Mouse (Mus musculus) MEL (cell line): Measurements from ENCODE around the gene Mrtfa. TPM values are rescaled to one million over a fixed set of nuclear protein-coding genes. Genes with fewer than 3 reads are reported as not detected.
"Not testable (repeated sequence)": the region's sequence is repeated elsewhere in the genome, so short reads cannot be mapped to it uniquely, and the experiment has no call there.

Source experiments
- DNase-seq: peaks from one replicate; pipeline ENCODE4 v3.0.0; 2011; ENCODE audit warnings: low read depth, low spot score
- H3K27ac ChIP-seq: 2 replicates; pipeline ENCODE4 v1.5.1; 2012; ENCODE audit warnings: low read depth, mild to moderate bottlenecking, control low read depth, low read length, moderate library complexity; ENCODE audit not compliant: control insufficient read depth
- H3K27me3 ChIP-seq, 2 experiments: fragments of 150-350 bp in 1 of 2; sonication (generic) in 1 of 2; 2 replicates each; pipeline ENCODE4 v1.6.1; 2012; ENCODE audit warnings: low read length in 2 of 2, mild to moderate bottlenecking in 2 of 2, improper control_type of control experiment in 1 of 2, moderate library complexity in 1 of 2; ENCODE audit not compliant: insufficient read depth in 2 of 2, control insufficient read depth in 1 of 2
- H3K36me3 ChIP-seq, 2 experiments: 2 replicates each; pipeline ENCODE4 v1.6.1; 2012 to 2014; ENCODE audit warnings: low read length in 2 of 2, improper control_type of control experiment in 1 of 2, inconsistent platforms in 1 of 2, mild to moderate bottlenecking in 1 of 2; ENCODE audit not compliant: insufficient read depth in 2 of 2, control insufficient read depth in 1 of 2
- H3K4me1 ChIP-seq, 2 experiments: fragments of 150-350 bp in 1 of 2; sonication (generic) in 1 of 2; 2 replicates each; pipeline ENCODE4 v1.6.1; 2012; ENCODE audit warnings: low read length in 2 of 2, improper control_type of control experiment in 1 of 2, mild to moderate bottlenecking in 1 of 2; ENCODE audit not compliant: insufficient read depth in 2 of 2, control insufficient read depth in 1 of 2
- H3K4me3 ChIP-seq, 2 experiments: fragments of 150-350 bp in 1 of 2; sonication (generic) in 1 of 2; 2 replicates each; pipeline ENCODE4 v1.5.1; 2012; ENCODE audit warnings: low read depth in 2 of 2, low read length in 2 of 2, mild to moderate bottlenecking in 2 of 2, moderate library complexity in 2 of 2, control low read depth in 1 of 2, improper control_type of control experiment in 1 of 2; ENCODE audit not compliant: control insufficient read depth in 1 of 2, insufficient read depth in 1 of 2
- H3K79me2 ChIP-seq: 2 replicates; pipeline ENCODE4 v1.6.1; 2012; ENCODE audit warnings: mild to moderate bottlenecking, low read length, moderate library complexity; ENCODE audit not compliant: control insufficient read depth, poor library complexity, insufficient read depth
- H3K9ac ChIP-seq: 2 replicates; pipeline ENCODE4 v1.6.1; 2012; ENCODE audit warnings: low read depth, mild to moderate bottlenecking, control low read depth, low read length, moderate library complexity; ENCODE audit not compliant: control insufficient read depth, poor library complexity, severe bottlenecking
- H3K9me3 ChIP-seq: fragments of 150-350 bp; sonication (generic); replicated peaks from 2 replicates; pipeline ENCODE4 v1.6.1; 2012; ENCODE audit warnings: mild to moderate bottlenecking, low read length, improper control_type of control experiment, moderate library complexity; ENCODE audit not compliant: insufficient read depth
- ETS1 ChIP-seq: IDR thresholded peaks from 2 replicates; pipeline ENCODE4 v1.6.1; 2012; ENCODE audit warnings: low read depth, mild to moderate bottlenecking, inconsistent platforms, low read length, improper control_type of control experiment, moderate library complexity
- GATA1 ChIP-seq: IDR thresholded peaks from 2 replicates; pipeline ENCODE4 v1.6.1; 2011; ENCODE audit warnings: low read depth, low read length, improper control_type of control experiment
- MAFK ChIP-seq: IDR thresholded peaks from 2 replicates; pipeline ENCODE4 v1.6.1; 2011; ENCODE audit warnings: low read depth, mild to moderate bottlenecking, low read length, improper control_type of control experiment, borderline replicate concordance
- MAX ChIP-seq: IDR thresholded peaks from 2 replicates; pipeline ENCODE4 v1.6.1; 2011; ENCODE audit warnings: low read length, improper control_type of control experiment
- MAZ ChIP-seq: IDR thresholded peaks from 2 replicates; pipeline ENCODE4 v1.6.1; 2012; ENCODE audit warnings: low read depth, mild to moderate bottlenecking, inconsistent platforms, low read length, improper control_type of control experiment
- MEF2A ChIP-seq: IDR thresholded peaks from 2 replicates; pipeline ENCODE4 v1.6.1; 2014; ENCODE audit warnings: low read depth, mild to moderate bottlenecking, inconsistent platforms, low read length, improper control_type of control experiment; ENCODE audit not compliant: poor library complexity, insufficient replicate concordance, severe bottlenecking; ENCODE audit errors: extremely low read depth
- MXI1 ChIP-seq: IDR thresholded peaks from 2 replicates; pipeline ENCODE4 v1.6.1; 2011; ENCODE audit warnings: mild to moderate bottlenecking, low read depth, low read length, improper control_type of control experiment
- MYC ChIP-seq: IDR thresholded peaks from 2 replicates; pipeline ENCODE4 v1.6.1; 2011; ENCODE audit warnings: low read depth, mild to moderate bottlenecking, low read length, improper control_type of control experiment, moderate library complexity
- NELFE ChIP-seq: IDR thresholded peaks from 2 replicates; pipeline ENCODE4 v1.6.1; 2011; ENCODE audit warnings: low read depth, low read length, improper control_type of control experiment
- NRF1 ChIP-seq: IDR thresholded peaks from 2 replicates; pipeline ENCODE4 v1.6.1; 2014; ENCODE audit warnings: low read depth, mild to moderate bottlenecking, inconsistent platforms, low read length, improper control_type of control experiment, moderate library complexity; ENCODE audit not compliant: poor library complexity, insufficient read depth, severe bottlenecking
- POLR2A ChIP-seq, 2 experiments: IDR thresholded peaks; 2 replicates each; pipeline ENCODE4 v1.6.1; 2011 to 2012; ENCODE audit warnings: low read length in 2 of 2, mild to moderate bottlenecking in 2 of 2, control low read depth in 1 of 2, improper control_type of control experiment in 1 of 2, low read depth in 1 of 2, moderate library complexity in 1 of 2; ENCODE audit not compliant: control insufficient read depth in 1 of 2, insufficient read depth in 1 of 2, poor library complexity in 1 of 2
- RAD21 ChIP-seq: IDR thresholded peaks from 2 replicates; pipeline ENCODE4 v1.6.1; 2011; ENCODE audit warnings: mild to moderate bottlenecking, low read depth, low read length, improper control_type of control experiment
- RCOR1 ChIP-seq: IDR thresholded peaks from 2 replicates; pipeline ENCODE4 v1.6.1; 2012; ENCODE audit warnings: low read depth, mild to moderate bottlenecking, inconsistent platforms, low read length, improper control_type of control experiment
- TBP ChIP-seq: IDR thresholded peaks from 2 replicates; pipeline ENCODE4 v1.8.0; 2011; ENCODE audit warnings: low read depth, low read length, improper control_type of control experiment
- TCF12 ChIP-seq: IDR thresholded peaks from 2 replicates; pipeline ENCODE4 v1.6.1; 2014; ENCODE audit warnings: low read depth, mild to moderate bottlenecking, inconsistent platforms, low read length, improper control_type of control experiment, moderate library complexity
- UBTF ChIP-seq: IDR thresholded peaks from 2 replicates; pipeline ENCODE4 v1.6.1; 2012; ENCODE audit warnings: low read depth, mild to moderate bottlenecking, inconsistent platforms, low read length, improper control_type of control experiment, moderate library complexity, borderline replicate concordance; ENCODE audit not compliant: insufficient read depth
- polyA plus RNA-seq, 2 experiments: library from polyadenylated mRNA; stranded (reverse) in 1 of 2; unstranded in 1 of 2; fragments of >175 nt in 1 of 2; fragments of >200 nt in 1 of 2; gene quantifications; 2 replicates each; pipeline versions ENCODE4 v1.2.1 to v1.2.4; 2012; ENCODE audit warnings: low replicate concordance in 2 of 2, low read depth in 1 of 2; ENCODE audit not compliant: insufficient read length in 2 of 2, insufficient read depth in 1 of 2, missing spikeins in 1 of 2
- total RNA-seq: library from RNA; depleted of rRNA; stranded (reverse); fragments of 300-350 nt; gene quantifications from 2 replicates; pipeline ENCODE4 v1.2.3, GENCODE M21; 2012

Mrtfa gene
- total and polyA plus RNA-seq, 3 experiments = 2.6 to 11.9 TPM; not detected in 1

DNA sequence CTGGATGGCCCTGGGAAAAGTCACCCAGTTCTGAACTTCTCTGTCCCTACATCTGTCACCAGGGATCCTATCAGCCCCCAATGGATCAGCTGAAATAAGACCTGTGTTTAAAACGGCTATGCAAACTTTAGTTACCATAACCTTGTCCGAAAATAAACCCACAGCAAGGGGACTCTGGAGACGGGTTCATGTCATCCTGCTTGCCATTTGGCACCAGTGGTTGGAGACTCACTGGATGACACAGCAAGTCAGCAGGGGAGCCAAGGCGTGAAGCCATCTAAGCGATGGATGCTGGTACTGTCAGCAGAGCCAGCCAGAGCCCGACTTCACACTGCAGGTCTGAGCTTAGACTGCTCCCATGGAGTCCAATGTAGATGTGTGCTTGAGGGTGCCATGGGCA is 30.9 kb upstream of the Mrtfa start:
- no peak for DNase-seq
- Histone ChIP-seq H3K79me2 (no peaks in the 10 kb centered on the region), H3K9me3 (no peaks in the 10 kb centered on the region), H3K27me3 (peaks cover 22 to 23% of the 10 kb centered on the region in 2 experiments), H3K4me1 (no peaks in the 10 kb centered on the region), H3K4me3 (no peak overlapping the region), H3K36me3 (no peaks in the 10 kb centered on the region), H3K9ac (no peak overlapping the region), H3K27ac (no peak overlapping the region)
- no peak for TF ChIP-seq MXI1

DNA sequence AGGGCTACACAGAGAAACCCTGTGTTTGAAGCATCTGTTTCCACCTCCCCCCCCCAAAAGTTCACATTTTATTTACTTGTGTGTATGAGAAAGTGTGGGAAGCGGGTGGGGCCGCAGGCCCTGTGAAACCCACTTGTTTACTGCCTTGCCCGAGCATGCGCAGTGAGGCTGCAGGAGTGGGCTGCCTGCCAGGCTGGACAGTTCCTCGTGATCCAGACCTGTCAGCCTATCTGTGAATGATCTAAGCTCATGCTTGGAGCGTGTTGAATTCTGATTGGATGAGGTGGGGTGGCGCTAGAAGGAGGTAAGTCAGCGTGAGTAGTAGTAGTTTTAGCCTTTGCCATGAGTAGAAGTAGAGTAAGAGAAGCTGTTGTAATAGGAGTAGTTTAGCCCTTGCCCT is 29.5 kb upstream of the Mrtfa start:
- not testable (repeated sequence) for H3K4me3 ChIP-seq, H3K9me3 ChIP-seq, H3K36me3 ChIP-seq
- peak; percentile 68 for TF ChIP-seq NRF1
- TF ChIP-seq, all 39 proteins: peak for 1; not testable (repeated sequence) for 38
- H3K4me1 ChIP-seq, H3K9ac ChIP-seq, H3K27ac ChIP-seq, H3K79me2 ChIP-seq: not testable (repeated sequence)
- H3K27me3 ChIP-seq = peaks cover 13 to 18% of the 10 kb centered on the region in 2 experiments
- DNase-seq = peak; percentile 59

DNA sequence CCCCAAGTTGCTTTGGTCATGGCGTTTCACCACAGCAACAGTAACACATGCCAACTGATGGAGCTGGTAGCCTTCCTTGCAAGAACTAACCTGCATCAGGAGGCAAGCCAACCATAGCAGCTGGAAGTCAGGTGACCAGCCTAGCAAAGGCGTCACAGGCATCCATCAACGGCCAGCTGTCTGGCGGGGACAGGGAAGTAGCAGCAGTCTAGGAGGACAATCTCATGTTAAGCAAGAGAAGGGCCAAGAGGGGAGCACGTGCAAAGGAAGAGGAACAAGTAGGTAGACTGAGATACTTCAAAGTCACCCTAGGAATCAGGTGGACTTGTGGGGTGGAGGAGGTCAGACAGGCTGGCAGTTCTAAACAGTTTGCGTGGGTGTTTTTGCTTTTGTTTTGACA is 28.5 kb upstream of the Mrtfa start:
- Histone ChIP-seq H3K27ac (no peak overlapping the region), H3K27me3 (peaks cover 13 to 18% of the 10 kb centered on the region in 2 experiments), H3K9me3 (no peaks in the 10 kb centered on the region), H3K36me3 (no peaks in the 10 kb centered on the region), H3K79me2 (no peaks in the 10 kb centered on the region), H3K4me3 (no peak overlapping the region), H3K4me1 (no peaks in the 10 kb centered on the region), H3K9ac (no peak overlapping the region)
- TF ChIP-seq MAZ (no peak), POLR2A (IDR thresholded peaks at IDR 0.05; ENCODE audit: control insufficient read depth in 1 of 2, insufficient read depth in 1 of 2, low read depth in 1 of 2, low read length in 2 of 2, poor library complexity in 1 of 2) (no peak), RCOR1 (no peak), ETS1 (0 out of 2 replicates have a peak, but pooled peaks have one; percentile 8)
- no peak for DNase-seq

DNA sequence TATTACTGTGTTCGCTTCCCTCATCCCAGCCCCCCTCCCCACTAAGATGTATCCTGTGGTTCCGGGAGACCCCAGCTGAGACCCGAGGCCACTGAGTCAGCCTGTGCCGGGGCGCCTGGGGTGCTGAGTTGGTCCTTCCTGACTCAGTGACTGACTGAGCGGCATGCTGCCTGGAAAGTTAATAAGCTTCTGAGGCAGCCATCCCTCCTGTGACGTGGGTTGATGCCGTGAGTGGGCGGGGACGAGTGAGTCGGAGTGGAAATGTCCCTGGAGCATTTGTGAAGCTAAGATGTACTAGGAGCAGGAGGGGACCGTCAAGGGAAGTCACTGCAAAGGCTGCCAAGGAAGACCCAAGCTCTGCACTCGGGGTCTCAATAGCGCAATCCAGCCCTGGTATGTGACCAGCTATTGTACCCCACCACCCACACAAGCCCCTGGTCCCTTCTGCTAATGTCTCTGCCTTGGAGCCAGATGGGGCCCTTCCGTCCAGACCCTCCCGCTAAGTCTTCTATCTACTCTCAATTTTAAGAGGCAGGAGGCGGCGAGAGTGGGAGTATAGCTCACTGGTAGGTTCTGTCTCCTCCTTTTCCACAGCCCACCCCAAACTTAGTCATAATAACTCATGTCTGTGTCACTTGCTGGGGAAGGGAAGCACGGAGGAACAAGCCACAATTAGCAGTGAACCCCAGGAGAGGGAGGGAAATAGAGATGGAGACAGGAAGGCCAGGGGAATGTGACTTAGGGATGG is 26.5 kb upstream of the Mrtfa start:
- Histone ChIP-seq H3K79me2 (no peaks in the 10 kb centered on the region), H3K36me3 (no peaks in the 10 kb centered on the region), H3K9ac (no peak overlapping the region), H3K27ac (no peak overlapping the region), H3K27me3 (peaks cover 9 to 16% of the 10 kb centered on the region in 2 experiments), H3K4me3 (no peak overlapping the region), H3K4me1 (no peaks in the 10 kb centered on the region), H3K9me3 (no peaks in the 10 kb centered on the region)
- TF ChIP-seq NELFE (no peak), MYC (no peak), UBTF (no peak), MEF2A (no peak), MAX (no peak), TBP (no peak), GATA1 (no peak), TCF12 (no peak), MAFK (no peak), RAD21 (no peak)
- DNase-seq = no peak
